Mouse (Mus musculus) neural tube, embryonic 10.5 days (tissue): ENCODE measurements around the gene Aldh3a1.
"Not testable (repeated sequence)": the region's sequence is repeated elsewhere in the genome, so short reads cannot be mapped to it uniquely, and the experiment has no call there.

Experiments used
- DNase-seq: peaks from one replicate; pipeline ENCODE4 v3.0.0-alpha.2; 2017; ENCODE audit warnings: low spot score; ENCODE audit errors: extremely low spot score

The Aldh3a1 gene

GRCm38 (mm10) chr11:61207487-61208246, at the start of gene Aldh3a1:
Aldh3a1 (plus strand) TSS chr11:61207537.
- no peak for DNase-seq

- DNase-seq: no peak
Observed at GRCm38 (mm10) chr11:61158141-61158540, 49.2 kb upstream of the Aldh3a1 start.

GRCm38 (mm10) chr11:61159796-61160732, 47.3 kb upstream of the Aldh3a1 start:
- DNase-seq: no peak

- no peak for DNase-seq
Observed at GRCm38 (mm10) chr11:61161121-61161520, 46.2 kb upstream of the Aldh3a1 start.

- no peak for DNase-seq
Observed at GRCm38 (mm10) chr11:61162776-61163175, 44.6 kb upstream of the Aldh3a1 start.

GRCm38 (mm10) chr11:61163341-61163740, 44.0 kb upstream of the Aldh3a1 start:
- no peak for DNase-seq

GRCm38 (mm10) chr11:61164366-61164765, 43.0 kb upstream of the Aldh3a1 start:
- DNase-seq: no peak

- DNase-seq: no peak
Observed at GRCm38 (mm10) chr11:61164881-61165280, 42.5 kb upstream of the Aldh3a1 start.

GRCm38 (mm10) chr11:61170184-61170583, 37.2 kb upstream of the Aldh3a1 start:
- DNase-seq: no peak

GRCm38 (mm10) chr11:61173477-61173876, 33.9 kb upstream of the Aldh3a1 start:
- not testable (repeated sequence) for DNase-seq

GRCm38 (mm10) chr11:61174291-61174820, 33.0 kb upstream of the Aldh3a1 start:
- peak; percentile 82 for DNase-seq

- DNase-seq: peak; percentile 98
Observed at GRCm38 (mm10) chr11:61174821-61175658, 32.3 kb upstream of the Aldh3a1 start, which contains the start of gene Usp22. Usp22 (minus strand) TSS chr11:61175055.

- no peak for DNase-seq
Observed at GRCm38 (mm10) chr11:61175778-61176177, 31.6 kb upstream of the Aldh3a1 start.

GRCm38 (mm10) chr11:61176321-61176720, 31.0 kb upstream of the Aldh3a1 start:
- no peak for DNase-seq

- no peak for DNase-seq
Observed at GRCm38 (mm10) chr11:61180361-61180760, 27.0 kb upstream of the Aldh3a1 start.

- DNase-seq: no peak
Observed at GRCm38 (mm10) chr11:61181624-61182023, 25.7 kb upstream of the Aldh3a1 start.

GRCm38 (mm10) chr11:61183820-61184219, 23.5 kb upstream of the Aldh3a1 start:
- no peak for DNase-seq

GRCm38 (mm10) chr11:61190776-61191175, 16.6 kb upstream of the Aldh3a1 start:
- DNase-seq: no peak

GRCm38 (mm10) chr11:61192123-61192522, 15.2 kb upstream of the Aldh3a1 start:
- not testable (repeated sequence) for DNase-seq

GRCm38 (mm10) chr11:61192779-61193178, 14.6 kb upstream of the Aldh3a1 start:
- DNase-seq: no peak

- DNase-seq: peak; percentile 68
Observed at GRCm38 (mm10) chr11:61193392-61193791, 13.9 kb upstream of the Aldh3a1 start.
